Mouse (Mus musculus) embryonic fibroblast, embryonic 13.5 days (primary cell): ENCODE measurements around the gene Rere. TPM values are rescaled to one million over a fixed set of nuclear protein-coding genes. Genes with fewer than 3 reads are reported as not detected.

Experiments
- H3K27ac ChIP-seq: 2 replicates; pipeline ENCODE4 v1.5.1; 2012; ENCODE audit warnings: low read length, control low read depth, inconsistent platforms; ENCODE audit not compliant: insufficient read depth
- H3K4me1 ChIP-seq: 2 replicates; pipeline ENCODE4 v1.6.1; 2011; ENCODE audit warnings: low read length; ENCODE audit not compliant: control insufficient read depth, insufficient read depth
- H3K4me3 ChIP-seq: 2 replicates; pipeline ENCODE4 v1.5.1; 2011; ENCODE audit warnings: mild to moderate bottlenecking, control low read depth, low read length; ENCODE audit not compliant: insufficient read depth
- CTCF ChIP-seq: IDR thresholded peaks from 2 replicates; pipeline ENCODE4 v1.5.1; 2011; ENCODE audit warnings: mild to moderate bottlenecking, control low read depth, low read length, moderate library complexity, borderline replicate concordance; ENCODE audit not compliant: insufficient read depth
- POLR2A ChIP-seq: IDR thresholded peaks from 2 replicates; pipeline ENCODE4 v1.6.1; 2011; ENCODE audit warnings: low read depth, mild to moderate bottlenecking, control low read depth, low read length, moderate library complexity
- polyA plus RNA-seq: library from polyadenylated mRNA; stranded (reverse); fragments of >200 nt; gene quantifications from 2 replicates; pipeline ENCODE4 v1.2.4, GENCODE M21; 2011; ENCODE audit warnings: low read depth; ENCODE audit not compliant: missing spikeins, insufficient read length

The Rere gene
- polyA plus RNA-seq, 1 experiment: 59.0 TPM

DNA sequence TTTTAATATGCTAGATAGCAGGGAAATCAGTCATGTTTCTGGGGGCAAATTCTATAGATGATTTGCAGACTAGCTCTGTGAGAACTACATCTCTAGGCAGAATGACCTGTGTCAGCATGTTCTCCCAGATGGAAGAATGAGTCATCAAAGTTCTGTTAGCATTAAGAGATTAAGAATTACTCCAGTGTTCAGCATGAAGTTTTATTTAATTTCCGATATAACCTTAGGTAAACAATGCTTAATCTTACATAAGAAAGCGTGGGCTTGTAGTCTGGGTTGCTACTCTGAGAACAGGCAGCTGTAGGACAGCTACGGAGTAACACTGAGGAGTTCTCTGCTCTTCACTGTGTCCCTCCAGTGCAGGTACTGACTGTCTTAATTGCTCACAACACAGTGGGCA lies 294.9 kb downstream of the Rere start:
- H3K27ac ChIP-seq: no peak overlapping the region
- H3K4me3 ChIP-seq: no peak overlapping the region
- TF ChIP-seq CTCF (no peak), POLR2A (no peak)
- peaks cover 12% of the 10 kb centered on the region for H3K4me1 ChIP-seq

DNA sequence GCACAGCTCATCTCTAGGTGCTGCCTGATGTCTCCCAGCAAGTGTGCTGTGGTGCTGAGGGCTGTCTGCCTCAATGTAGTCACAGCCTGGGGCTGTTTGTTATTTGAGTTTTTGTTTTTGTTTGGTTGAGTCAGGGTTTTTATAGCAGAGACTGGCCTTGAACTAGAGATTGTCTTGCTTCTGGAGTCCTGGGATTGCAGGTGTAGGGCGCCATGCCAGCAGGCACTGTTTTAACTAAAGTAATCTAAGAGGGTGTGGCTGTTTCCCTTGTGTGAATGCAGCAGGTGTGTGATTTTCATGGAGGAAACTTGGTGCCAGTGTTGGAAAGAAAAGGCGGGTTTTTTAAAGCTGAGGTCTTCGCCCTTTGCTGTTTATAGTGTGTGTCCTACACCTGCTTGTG lies 296.6 kb downstream of the Rere start:
- TF ChIP-seq CTCF: no peak
- no peak for TF ChIP-seq POLR2A
- Histone ChIP-seq H3K27ac (no peak overlapping the region), H3K4me3 (no peak overlapping the region), H3K4me1 (peaks cover 19% of the 10 kb centered on the region)

DNA sequence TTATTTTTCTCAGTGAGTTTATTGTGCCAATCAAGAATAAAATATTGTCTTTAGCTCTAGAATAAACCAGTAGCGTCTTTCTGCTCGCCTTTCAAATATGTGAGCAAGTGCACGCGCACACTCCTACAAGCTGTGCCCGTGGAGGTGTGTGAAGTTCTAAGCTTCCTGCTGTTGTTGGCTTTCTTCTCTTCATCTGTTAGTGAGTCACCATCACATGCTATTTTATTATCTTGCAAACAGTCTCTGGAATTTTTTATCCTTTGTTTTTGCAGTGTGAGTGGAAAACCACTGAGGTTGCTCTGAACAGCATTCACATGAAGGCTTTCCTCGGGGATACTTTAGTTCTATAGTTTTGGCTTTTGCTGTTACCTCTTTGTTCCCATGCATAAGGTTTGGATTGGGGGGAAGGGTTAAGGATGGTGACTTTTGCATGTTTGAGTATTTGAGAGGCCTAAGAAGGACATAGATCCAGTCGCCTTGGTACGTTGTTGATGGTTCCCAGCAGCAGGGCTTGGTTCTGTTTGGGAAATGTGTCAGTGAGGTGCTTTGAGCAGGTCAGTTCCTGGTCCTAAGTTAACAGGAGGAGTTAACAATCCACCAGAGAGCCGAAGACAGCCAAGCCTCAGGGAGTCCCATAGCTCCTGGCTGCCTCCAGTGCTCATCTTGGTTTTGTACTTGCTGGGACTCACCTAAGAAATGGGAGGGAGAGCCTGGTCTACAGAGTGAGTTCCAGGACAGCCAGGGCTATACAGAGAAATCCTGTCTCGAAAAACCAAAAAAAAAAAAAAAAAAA lies 300.7 kb downstream of the Rere start:
- Histone ChIP-seq H3K4me3 (no peak overlapping the region), H3K4me1 (peaks cover 28% of the 10 kb centered on the region), H3K27ac (peak overlapping the region; percentile 99)
- no peak for TF ChIP-seq CTCF
- TF ChIP-seq POLR2A: no peak

GRCm38 (mm10) chr4:150582966-150583776 lies 301.7 kb downstream of the Rere start:
- H3K4me3 ChIP-seq: no peak overlapping the region

DNA sequence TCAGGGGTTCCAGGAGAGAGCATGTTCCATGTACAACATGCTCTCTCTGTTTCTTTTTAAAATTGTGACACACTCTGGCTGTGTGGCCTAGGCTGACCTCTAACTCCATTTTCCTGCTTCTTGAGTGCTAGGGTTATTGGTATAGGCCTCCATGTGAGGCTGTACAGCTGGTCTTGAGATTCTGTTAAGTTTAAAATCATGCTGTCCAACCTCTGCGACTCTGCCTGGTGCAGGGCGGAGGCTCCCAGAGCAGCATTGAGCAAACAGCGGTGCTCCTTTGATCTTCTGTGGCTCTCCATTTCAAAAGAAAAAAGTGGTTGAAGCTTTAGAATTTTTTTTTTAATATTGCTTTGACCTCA lies 302.3 kb downstream of the Rere start:
- Histone ChIP-seq H3K4me3 (no peak overlapping the region), H3K27ac (peak overlapping the region; percentile 99), H3K4me1 (peaks cover 34% of the 10 kb centered on the region)
- TF ChIP-seq CTCF: no peak
- no peak for TF ChIP-seq POLR2A

More at GRCm38 (mm10) chr4:150582966-150583776, 301.7 kb downstream of the Rere start:
- TF ChIP-seq CTCF (no peak), POLR2A (no peak)
- Histone ChIP-seq H3K27ac (peak overlapping the region; percentile 99), H3K4me1 (peaks cover 34% of the 10 kb centered on the region)

DNA sequence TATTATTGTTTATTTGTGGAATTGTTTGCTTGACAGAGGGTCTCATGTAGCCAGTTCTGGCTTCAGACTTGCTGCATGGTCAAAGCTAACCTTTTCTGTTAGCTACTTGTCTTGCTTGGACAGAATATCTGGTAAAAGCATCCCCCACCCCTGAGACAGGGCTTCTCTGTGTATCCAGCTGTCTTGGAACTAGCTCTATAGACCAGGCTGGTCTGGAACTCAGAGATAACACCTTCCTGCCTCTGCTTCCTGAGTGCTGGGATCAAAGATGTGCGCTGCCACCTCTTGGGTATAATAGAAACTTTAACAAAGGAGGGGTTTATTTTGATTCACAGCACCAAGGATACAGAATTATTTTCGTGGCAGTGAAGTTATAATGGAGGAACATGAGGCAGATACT lies 304.4 kb downstream of the Rere start:
- TF ChIP-seq POLR2A: no peak
- TF ChIP-seq CTCF: no peak
- Histone ChIP-seq H3K4me1 (peaks cover 34% of the 10 kb centered on the region), H3K4me3 (no peak overlapping the region), H3K27ac (no peak overlapping the region; the same call in 1 of the 2 replicates)

- Histone ChIP-seq H3K4me1 (peaks cover 38% of the 10 kb centered on the region), H3K27ac (no peak overlapping the region; the same call in 1 of the 2 replicates), H3K4me3 (no peak overlapping the region)
- TF ChIP-seq POLR2A (no peak), CTCF (no peak)
Observed at GRCm38 (mm10) chr4:150586275-150586674, 304.8 kb downstream of the Rere start.

DNA sequence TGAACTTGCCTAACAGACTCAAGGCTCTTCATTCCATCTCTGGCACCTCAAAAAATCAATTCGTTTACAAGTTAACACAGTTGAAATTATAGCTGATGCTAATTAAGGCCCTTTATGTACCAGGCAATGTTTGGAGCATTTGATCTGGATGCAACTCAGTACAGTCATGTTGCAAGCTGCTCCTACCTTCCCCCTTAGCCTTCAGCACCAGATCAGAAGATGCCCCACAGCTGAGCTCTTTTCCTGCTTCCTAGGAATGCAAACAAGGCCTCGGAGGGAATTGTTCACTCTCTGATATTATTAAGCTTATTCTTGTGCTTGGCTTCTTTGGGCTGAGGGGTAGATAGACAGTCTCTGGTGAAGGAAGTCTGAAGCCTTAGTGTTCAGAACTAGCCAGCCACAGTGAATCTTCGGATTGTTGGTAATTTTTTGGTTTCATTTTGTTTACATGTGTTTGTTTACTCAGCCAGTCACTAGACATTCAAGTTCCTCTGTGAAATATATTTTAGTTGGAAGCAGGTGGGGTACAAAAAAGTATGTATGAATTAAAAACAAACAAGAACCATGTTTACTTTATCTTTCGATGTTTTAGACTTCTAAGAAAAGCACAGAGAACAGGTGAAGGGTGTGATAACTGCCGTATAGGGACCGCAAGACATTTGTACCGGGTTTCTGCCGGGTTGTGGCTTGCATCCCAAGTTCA lies 306.3 kb downstream of the Rere start:
- no peak for TF ChIP-seq CTCF
- TF ChIP-seq POLR2A: no peak
- Histone ChIP-seq H3K4me1 (peaks cover 36% of the 10 kb centered on the region), H3K27ac (no peak overlapping the region), H3K4me3 (no peak overlapping the region)

- peaks cover 33% of the 10 kb centered on the region for H3K4me1 ChIP-seq
- no peak overlapping the region for H3K27ac ChIP-seq
- H3K4me3 ChIP-seq: no peak overlapping the region
- TF ChIP-seq POLR2A (no peak), CTCF (no peak)
Observed at GRCm38 (mm10) chr4:150588300-150588621, 306.8 kb downstream of the Rere start.
